Mouse (Mus musculus): ENCODE measurements at regions not wholly inside any gene's neighbourhood (a gene's known extent, or its start where the extent isn't known, plus 50 kb on each side); places are given as distances from the start of the nearest gene placed in this dataset.
"Not testable (repeated sequence)": the region's sequence is repeated elsewhere in the genome, so short reads cannot be mapped to it uniquely, and the experiment has no call there.

- no peak for ATAC-seq (ENCODE audit: insufficient read depth)
- H3K9me3 ChIP-seq (ENCODE audit: low read depth, low read length) = no peaks in the 10 kb centered on the region
- no peak for DNase-seq
- H3K4me1 ChIP-seq (ENCODE audit: insufficient read depth) = no peaks in the 10 kb centered on the region
- no peak overlapping the region for H3K27ac ChIP-seq (ENCODE audit: low read depth)
- no peaks in the 10 kb centered on the region for H3K36me3 ChIP-seq (ENCODE audit: insufficient read depth)
- H3K4me2 ChIP-seq = no peak overlapping the region
- H3K4me3 ChIP-seq (ENCODE audit: low read depth, low read length) = no peak overlapping the region
- H3K27me3 ChIP-seq (ENCODE audit: insufficient read depth, low read length) = no peaks in the 10 kb centered on the region
- 74% methylated on average over 4 of the region's 4 CpGs for WGBS
- no peak overlapping the region for H3K9ac ChIP-seq
- TF ChIP-seq CTCF (IDR thresholded peaks at IDR 0.05; ENCODE audit: low read depth) = no peak
These were observed 186.7 kb upstream of the Hs6st1 start for GRCm38 (mm10) chr1:35881521-35881920.

- no peak for ATAC-seq (ENCODE audit: insufficient read depth)
- DNase-seq = no peak
- no peak overlapping the region for H3K4me2 ChIP-seq
- H3K4me1 ChIP-seq (ENCODE audit: insufficient read depth) = no peaks in the 10 kb centered on the region
- H3K9me3 ChIP-seq (ENCODE audit: low read depth, low read length) = no peaks in the 10 kb centered on the region
- no peak overlapping the region for H3K4me3 ChIP-seq (ENCODE audit: low read depth, low read length)
- H3K9ac ChIP-seq = no peak overlapping the region
- no peak overlapping the region for H3K27ac ChIP-seq (ENCODE audit: low read depth)
- no peaks in the 10 kb centered on the region for H3K27me3 ChIP-seq (ENCODE audit: insufficient read depth, low read length)
- no peaks in the 10 kb centered on the region for H3K36me3 ChIP-seq (ENCODE audit: insufficient read depth)
- WGBS = 68% methylated on average over 1 of the region's 1 CpGs
- TF ChIP-seq CTCF (IDR thresholded peaks at IDR 0.05; ENCODE audit: low read depth) = no peak
These were observed 186.1 kb upstream of the Hs6st1 start for GRCm38 (mm10) chr1:35882101-35882500.

GRCm38 (mm10) chr1:35889731-35890499 lies 178.3 kb upstream of the Hs6st1 start:
- 0 out of 2 replicates have a peak, but pooled peaks cover 5% of the 10 kb centered on the region for H3K9me3 ChIP-seq (ENCODE audit: low read depth, low read length)
- 34% methylated on average over 19 of the region's 19 CpGs for WGBS
- ATAC-seq (ENCODE audit: insufficient read depth) = peak; percentile 56; the same call in 1 of the 2 replicates
- peak; percentile 37 for DNase-seq
- H3K27ac ChIP-seq (ENCODE audit: low read depth) = no peak overlapping the region
- TF ChIP-seq CTCF (IDR thresholded peaks at IDR 0.05; ENCODE audit: low read depth) = no peak
- no peaks in the 10 kb centered on the region for H3K36me3 ChIP-seq (ENCODE audit: insufficient read depth)
- H3K4me3 ChIP-seq (ENCODE audit: low read depth, low read length) = no peak overlapping the region
- no peaks in the 10 kb centered on the region for H3K27me3 ChIP-seq (ENCODE audit: insufficient read depth, low read length)
- H3K9ac ChIP-seq = no peak overlapping the region
- 0 out of 2 replicates have a peak, but pooled peaks cover 4% of the 10 kb centered on the region for H3K4me1 ChIP-seq (ENCODE audit: insufficient read depth)
- no peak overlapping the region for H3K4me2 ChIP-seq

GRCm38 (mm10) chr1:35890500-35890900 lies 177.7 kb upstream of the Hs6st1 start:
- Histone ChIP-seq H3K9me3 (ENCODE audit: low read depth, low read length) (0 out of 2 replicates have a peak, but pooled peaks cover 9% of the 10 kb centered on the region), H3K4me2 (no peak overlapping the region), H3K4me1 (ENCODE audit: insufficient read depth) (0 out of 2 replicates have a peak, but pooled peaks cover 4% of the 10 kb centered on the region), H3K9ac (no peak overlapping the region), H3K27ac (ENCODE audit: low read depth) (no peak overlapping the region), H3K36me3 (ENCODE audit: insufficient read depth) (no peaks in the 10 kb centered on the region), H3K27me3 (ENCODE audit: insufficient read depth, low read length) (no peaks in the 10 kb centered on the region), H3K4me3 (ENCODE audit: low read depth, low read length) (no peak overlapping the region)
- no peak for TF ChIP-seq CTCF (IDR thresholded peaks at IDR 0.05; ENCODE audit: low read depth)
- no peak for ATAC-seq (ENCODE audit: insufficient read depth)
- 66% methylated on average over 15 of the region's 15 CpGs for WGBS
- peak; percentile 12 for DNase-seq

GRCm38 (mm10) chr1:35899536-35899935 lies 168.7 kb upstream of the Hs6st1 start:
- DNase-seq = no peak
- TF ChIP-seq CTCF (IDR thresholded peaks at IDR 0.05; ENCODE audit: low read depth) = no peak
- Histone ChIP-seq H3K4me2 (no peak overlapping the region), H3K9ac (no peak overlapping the region), H3K36me3 (ENCODE audit: insufficient read depth) (no peaks in the 10 kb centered on the region), H3K4me1 (ENCODE audit: insufficient read depth) (no peaks in the 10 kb centered on the region), H3K27me3 (ENCODE audit: insufficient read depth, low read length) (no peaks in the 10 kb centered on the region), H3K27ac (ENCODE audit: low read depth) (no peak overlapping the region), H3K4me3 (ENCODE audit: low read depth, low read length) (no peak overlapping the region), H3K9me3 (ENCODE audit: low read depth, low read length) (0 out of 2 replicates have a peak, but pooled peaks cover 7% of the 10 kb centered on the region)
- no peak for ATAC-seq (ENCODE audit: insufficient read depth)
- 55% methylated on average over 1 of the region's 1 CpGs for WGBS

- WGBS = 91% methylated on average over 9 of the region's 9 CpGs
- Histone ChIP-seq H3K4me3 (ENCODE audit: low read depth, low read length) (no peak overlapping the region), H3K27me3 (ENCODE audit: insufficient read depth, low read length) (no peaks in the 10 kb centered on the region), H3K9ac (no peak overlapping the region), H3K4me1 (ENCODE audit: insufficient read depth) (no peaks in the 10 kb centered on the region), H3K27ac (ENCODE audit: low read depth) (no peak overlapping the region), H3K4me2 (no peak overlapping the region), H3K36me3 (ENCODE audit: insufficient read depth) (no peaks in the 10 kb centered on the region), H3K9me3 (ENCODE audit: low read depth, low read length) (no peaks in the 10 kb centered on the region)
- ATAC-seq (ENCODE audit: insufficient read depth) = no peak
- TF ChIP-seq CTCF (IDR thresholded peaks at IDR 0.05; ENCODE audit: low read depth) = no peak
- DNase-seq = no peak
These were observed 164.1 kb upstream of the Hs6st1 start for GRCm38 (mm10) chr1:35904001-35904547.

- ATAC-seq (ENCODE audit: insufficient read depth) (no peak), DNase-seq (no peak)
- H3K9me3 ChIP-seq (ENCODE audit: low read depth, low read length) = no peaks in the 10 kb centered on the region
- TF ChIP-seq CTCF (IDR thresholded peaks at IDR 0.05; ENCODE audit: low read depth) = no peak
- no peak overlapping the region for H3K27ac ChIP-seq (ENCODE audit: low read depth)
- H3K27me3 ChIP-seq (ENCODE audit: insufficient read depth, low read length) = no peaks in the 10 kb centered on the region
- H3K4me2 ChIP-seq = no peak overlapping the region
- no peaks in the 10 kb centered on the region for H3K4me1 ChIP-seq (ENCODE audit: insufficient read depth)
- no peaks in the 10 kb centered on the region for H3K36me3 ChIP-seq (ENCODE audit: insufficient read depth)
- no peak overlapping the region for H3K9ac ChIP-seq
- 81% methylated on average over 4 of the region's 4 CpGs for WGBS
- no peak overlapping the region for H3K4me3 ChIP-seq (ENCODE audit: low read depth, low read length)
These were observed 154.6 kb upstream of the Hs6st1 start for GRCm38 (mm10) chr1:35913551-35913950.

- DNase-seq; H3K27me3 ChIP-seq (ENCODE audit: insufficient read depth, low read length); H3K4me3 ChIP-seq (ENCODE audit: low read depth, low read length); H3K9ac ChIP-seq; H3K36me3 ChIP-seq (ENCODE audit: insufficient read depth); H3K27ac ChIP-seq (ENCODE audit: low read depth); H3K9me3 ChIP-seq (ENCODE audit: low read depth, low read length); H3K4me2 ChIP-seq; H3K4me1 ChIP-seq (ENCODE audit: insufficient read depth); ATAC-seq (ENCODE audit: insufficient read depth): not testable (repeated sequence)
- WGBS = 90% methylated on average over 8 of the region's 8 CpGs
These were observed 154.0 kb upstream of the Hs6st1 start for GRCm38 (mm10) chr1:35914175-35914574.

Measured in lung, embryonic 14.5 days (tissue).